Mouse (Mus musculus) hindbrain, embryonic 11.5 days (tissue): ENCODE data around the gene Kbtbd13. TPM values are rescaled to one million over a fixed set of nuclear protein-coding genes. Genes with fewer than 3 reads are reported as not detected.
"Not testable (repeated sequence)": the region's sequence is repeated elsewhere in the genome, so short reads cannot be mapped to it uniquely, and the experiment has no call there.

Experiments used
- ATAC-seq: fragments of 200-750 bp; cut with Nextera tagmentation; 2 replicates; pipeline ENCODE4 v1.8.0; 2017; ENCODE audit warnings: mild to moderate bottlenecking, moderate TSS enrichment, moderate library complexity; ENCODE audit not compliant: low FRiP score
- DNase-seq: peaks from one replicate; pipeline ENCODE4 v3.0.0-alpha.2; 2015; ENCODE audit warnings: low spot score
- H3K27ac ChIP-seq: fragments of 300-500 bp; sonication (generic); 2 replicates; pipeline ENCODE4 v1.5.1; 2014; ENCODE audit warnings: mild to moderate bottlenecking, low read depth, low read length
- H3K27me3 ChIP-seq: fragments of 300-500 bp; sonication (generic); 2 replicates; pipeline ENCODE4 v1.6.1; 2014; ENCODE audit warnings: mild to moderate bottlenecking, low read length, moderate library complexity, mixed read lengths; ENCODE audit not compliant: control insufficient read depth, insufficient read depth
- H3K36me3 ChIP-seq: fragments of 300-500 bp; sonication (generic); 2 replicates; pipeline ENCODE4 v1.6.1; 2014; ENCODE audit warnings: mild to moderate bottlenecking, low read length, moderate library complexity, mixed read lengths; ENCODE audit not compliant: control insufficient read depth, insufficient read depth
- H3K4me1 ChIP-seq: fragments of 300-500 bp; sonication (generic); replicated peaks from 2 replicates; pipeline ENCODE4 v1.6.1; 2014; ENCODE audit warnings: low read length, mixed read lengths; ENCODE audit not compliant: control insufficient read depth, insufficient read depth
- H3K4me2 ChIP-seq: fragments of 300-500 bp; sonication (generic); replicated peaks from 2 replicates; pipeline ENCODE4 v1.6.1; 2014; ENCODE audit warnings: mild to moderate bottlenecking, low read depth, low read length
- H3K4me3 ChIP-seq: fragments of 300-500 bp; sonication (generic); 2 replicates; pipeline ENCODE4 v1.5.1; 2014; ENCODE audit warnings: low read depth, low read length
- H3K9ac ChIP-seq: fragments of 300-500 bp; sonication (generic); 2 replicates; pipeline ENCODE4 v1.6.1; 2014; ENCODE audit warnings: low read depth, low read length
- H3K9me3 ChIP-seq: fragments of 300-500 bp; sonication (generic); 2 replicates; pipeline ENCODE4 v1.6.1; 2016; ENCODE audit warnings: low read length; ENCODE audit not compliant: control insufficient read depth
- WGBS: fragments of 180-500 bp; shearing (Covaris S2); extraction: QIAGEN DNeasy Blood & Tissue Kit; methylation state at CpG from one replicate; pipeline ENCODE4 v1.1.7; 2014; 5-methylcytosine and 5-hydroxymethylcytosine counted together
- polyA plus RNA-seq: library from polyadenylated mRNA; unstranded; fragments of >200 nt; fragmentation: Nextera tagmentation; extraction: Ambion mirVana; gene quantifications from 2 replicates; pipeline ENCODE4 v1.2.1, GENCODE M21; 2014

Kbtbd13 gene
- polyA plus RNA-seq, 1 experiment from 2014 or later: not detected

GRCm38 (mm10) chr9:65347112-65347850, 44.2 kb downstream of the Kbtbd13 start:
- peaks cover 8% of the 10 kb centered on the region; the same call in 1 of the 2 replicates for H3K4me1 ChIP-seq
- DNase-seq (no peak), ATAC-seq (no peak)
- 51% methylated on average over 8 of the region's 8 CpGs for WGBS
- H3K9ac ChIP-seq: peak overlapping the region; percentile 98
- no peaks in the 10 kb centered on the region for H3K27me3 ChIP-seq
- peak overlapping the region; percentile 95 for H3K4me2 ChIP-seq
- H3K27ac ChIP-seq: no peak overlapping the region
- H3K36me3 ChIP-seq: no peaks in the 10 kb centered on the region
- no peaks in the 10 kb centered on the region for H3K9me3 ChIP-seq
- peak overlapping the region; percentile 99 for H3K4me3 ChIP-seq

GRCm38 (mm10) chr9:65346476-65347111, 44.9 kb downstream of the Kbtbd13 start:
- Histone ChIP-seq H3K27me3 (no peaks in the 10 kb centered on the region), H3K9me3 (no peaks in the 10 kb centered on the region), H3K4me1 (peaks cover 8% of the 10 kb centered on the region; the same call in 1 of the 2 replicates), H3K9ac (peak overlapping the region; percentile 98), H3K36me3 (no peaks in the 10 kb centered on the region), H3K27ac (peak overlapping the region; percentile 93), H3K4me3 (peak overlapping the region; percentile 99), H3K4me2 (peak overlapping the region; percentile 95)
- under 1% methylated on average over 71 of the region's 77 CpGs for WGBS
- peak; percentile 62 for DNase-seq
- peak; percentile 64 for ATAC-seq

- Histone ChIP-seq H3K27me3 (no peaks in the 10 kb centered on the region), H3K4me1 (peaks cover 8% of the 10 kb centered on the region; the same call in 1 of the 2 replicates), H3K9ac (peak within 1 kb of the TSS; percentile 98), H3K4me3 (peak within 1 kb of the TSS; percentile 99), H3K4me2 (peak within 1 kb of the TSS; percentile 95), H3K27ac (peak within 1 kb of the TSS; percentile 93), H3K36me3 (no peaks in the 10 kb centered on the region), H3K9me3 (no peaks in the 10 kb centered on the region)
- WGBS: 1% methylated on average over 55 of the region's 59 CpGs
- peak; percentile 99 for DNase-seq
- peak; percentile 94 for ATAC-seq
These were observed 45.5 kb downstream of the Kbtbd13 start, which contains the start of gene Pdcd7 for GRCm38 (mm10) chr9:65345854-65346475. TSS of gene Pdcd7 (plus strand) at chr9:65346104.

GRCm38 (mm10) chr9:65345439-65345838, 46.0 kb downstream of the Kbtbd13 start:
- H3K4me1 ChIP-seq, H3K27me3 ChIP-seq, ATAC-seq, H3K36me3 ChIP-seq, H3K9me3 ChIP-seq: not testable (repeated sequence)
- DNase-seq: peak; percentile 6
- peak overlapping the region; percentile 93; the same call in 1 of the 2 replicates for H3K27ac ChIP-seq
- H3K4me3 ChIP-seq: peak overlapping the region; percentile 99
- WGBS: 72% methylated on average over 11 of the region's 11 CpGs
- H3K9ac ChIP-seq: peak overlapping the region; percentile 98
- H3K4me2 ChIP-seq: peak overlapping the region; percentile 95

- WGBS: 87% methylated on average over 2 of the region's 2 CpGs
- Histone ChIP-seq H3K4me1 (no peaks in the 10 kb centered on the region), H3K9me3 (no peaks in the 10 kb centered on the region), H3K27me3 (no peaks in the 10 kb centered on the region), H3K4me2 (no peak overlapping the region), H3K9ac (no peak overlapping the region), H3K4me3 (no peak overlapping the region), H3K27ac (no peak overlapping the region), H3K36me3 (no peaks in the 10 kb centered on the region)
- DNase-seq (no peak), ATAC-seq (no peak)
These were observed 51.0 kb downstream of the Kbtbd13 start for GRCm38 (mm10) chr9:65340414-65340813.

GRCm38 (mm10) chr9:65339146-65339545, 52.3 kb downstream of the Kbtbd13 start:
- no peak overlapping the region for H3K27ac ChIP-seq
- H3K9me3 ChIP-seq: no peaks in the 10 kb centered on the region
- DNase-seq (no peak), ATAC-seq (no peak)
- H3K9ac ChIP-seq: no peak overlapping the region
- no peak overlapping the region for H3K4me2 ChIP-seq
- no peaks in the 10 kb centered on the region for H3K4me1 ChIP-seq
- no peaks in the 10 kb centered on the region for H3K27me3 ChIP-seq
- WGBS: 77% methylated on average over 4 of the region's 4 CpGs
- no peaks in the 10 kb centered on the region for H3K36me3 ChIP-seq
- H3K4me3 ChIP-seq: no peak overlapping the region

Other genes starting within 250 kb of the Kbtbd13 start
- gene Parp16, start 196.3 kb downstream of the Kbtbd13 start, polyA plus RNA-seq: 4.0 and 6.5 TPM in 2 replicates
- gene Cilp, start 126.5 kb downstream of the Kbtbd13 start, polyA plus RNA-seq: 0.25 and 0.31 TPM in 2 replicates
- gene Clpx, start 97.4 kb downstream of the Kbtbd13 start, polyA plus RNA-seq: 47.5 and 51.9 TPM in 2 replicates
- gene Pdcd7, start 45.5 kb downstream of the Kbtbd13 start, polyA plus RNA-seq: 13.0 and 13.5 TPM in 2 replicates
- 0.17 and 1.6 TPM in 2 replicates for gene Ubap1l, start 30.6 kb downstream of the Kbtbd13 start, polyA plus RNA-seq
- gene Rasl12, start 6.9 kb upstream of the Kbtbd13 start, polyA plus RNA-seq: 6.0 and 6.9 TPM in 2 replicates
- not detected in 2 replicates for gene Slc51b, start 31.3 kb upstream of the Kbtbd13 start, polyA plus RNA-seq
- gene Mtfmt, start 44.1 kb upstream of the Kbtbd13 start, polyA plus RNA-seq: 19.7 and 20.8 TPM in 2 replicates
- gene Spg21, start 69.3 kb upstream of the Kbtbd13 start, polyA plus RNA-seq: 131 and 137 TPM in 2 replicates
- 0.20 and 0.71 TPM in 2 replicates for gene Ankdd1a, start 128.5 kb upstream of the Kbtbd13 start, polyA plus RNA-seq
- gene Plekho2, start 188.4 kb upstream of the Kbtbd13 start, polyA plus RNA-seq: 10.2 and 10.7 TPM in 2 replicates
- 9.9 and 12.5 TPM in 2 replicates for gene Pif1, start 195.5 kb upstream of the Kbtbd13 start, polyA plus RNA-seq
- 19.5 and 23.7 TPM in 2 replicates for gene Rbpms2, start 238.0 kb upstream of the Kbtbd13 start, polyA plus RNA-seq